Mouse (Mus musculus) heart, postnatal 14 days (tissue): ENCODE results near the gene Gm14085. TPM values are rescaled to one million over a fixed set of nuclear protein-coding genes. Genes with fewer than 3 reads are reported as not detected.
A peak's percentile ranks its signal among the peaks of the same experiment; 100 is the strongest.

ENCODE experiments used
- DNase-seq, 2 experiments: peaks; one replicate each; pipeline ENCODE4 v3.0.0; 2021 to 2022
- intact Hi-C: fragments of 180-260 bp; cut with DNase I; formaldehyde crosslinking; loops from one replicate; pipeline ENCODE4 v1.15.1; 2025
- total RNA-seq, 2 experiments: library from RNA; stranded (reverse); gene quantifications; 2 replicates each; pipeline ENCODE4 v1.2.3; 2021

The Gm14085 gene
- total RNA-seq, 2 experiments from 2014 or later, result 0.45 to 0.78 TPM

GRCm38 (mm10) chr2:122533378-122533777 lies 48.6 kb downstream of the Gm14085 start:
- intact Hi-C loops, result no loop called here
- DNase-seq, result peak in 1 of 2 experiments; percentile 3

- no peak for DNase-seq
- intact Hi-C loops, result no loop called here
Observed at GRCm38 (mm10) chr2:122534671-122535070, 49.9 kb downstream of the Gm14085 start.

GRCm38 (mm10) chr2:122558317-122558716 lies 73.6 kb downstream of the Gm14085 start:
- intact Hi-C loops, result loop anchor here (1.0 to 5.0 kb wide), 3 partner anchors 177 to 366 kb away; no protein-coding TSS in a partner anchor

GRCm38 (mm10) chr2:122561221-122561620 lies 76.5 kb downstream of the Gm14085 start:
- DNase-seq, result no peak
- intact Hi-C loops, result no loop called here

More at GRCm38 (mm10) chr2:122558317-122558716, 73.6 kb downstream of the Gm14085 start:
- peak; percentile 41 to 60 for DNase-seq

- intact Hi-C loops, result no loop called here
- no peak for DNase-seq
Observed at GRCm38 (mm10) chr2:122562251-122562650, 77.5 kb downstream of the Gm14085 start.

GRCm38 (mm10) chr2:122569439-122569838 lies 84.7 kb downstream of the Gm14085 start:
- intact Hi-C loops, result no loop called here
- DNase-seq, result peak; percentile 71 to 80

- DNase-seq, result no peak
- intact Hi-C loops, result loop anchor here (1.0 to 10.0 kb wide), 3 partner anchors 42 to 184 kb away; partner anchors contain the start of gene Gatm
Observed at GRCm38 (mm10) chr2:122570430-122570829, 85.7 kb downstream of the Gm14085 start.

- intact Hi-C loops, result loop anchor here (5.0 to 10.0 kb wide), 2 partner anchors 41 to 183 kb away; partner anchors contain the start of gene Gatm
- no peak for DNase-seq
Observed at GRCm38 (mm10) chr2:122571326-122571725, 86.6 kb downstream of the Gm14085 start.

GRCm38 (mm10) chr2:122572438-122572837 lies 87.7 kb downstream of the Gm14085 start:
- DNase-seq, result no peak
- intact Hi-C loops, result loop anchor here (5.0 to 10.0 kb wide), 2 partner anchors 40 to 182 kb away; partner anchors contain the start of gene Gatm

- peak; percentile 43 to 62 for DNase-seq
- intact Hi-C loops, result loop anchor here (5.0 to 10.0 kb wide), 2 partner anchors 179 to 193 kb away; no protein-coding TSS in a partner anchor
Observed at GRCm38 (mm10) chr2:122575470-122575869, 90.7 kb downstream of the Gm14085 start.

- intact Hi-C loops, result loop anchor here (5.0 to 10.0 kb wide), 2 partner anchors 179 to 194 kb away; no protein-coding TSS in a partner anchor
- no peak for DNase-seq
Observed at GRCm38 (mm10) chr2:122576295-122576694, 91.6 kb downstream of the Gm14085 start.

GRCm38 (mm10) chr2:122577316-122577715 lies 92.6 kb downstream of the Gm14085 start:
- no peak for DNase-seq
- intact Hi-C loops, result loop anchor here (5.0 to 10.0 kb wide), 2 partner anchors 177 to 195 kb away; no protein-coding TSS in a partner anchor

Other genes with a start within 250 kb of the Gm14085 start
- gene Duox2, start 186.5 kb upstream of the Gm14085 start, total RNA-seq, result under 1 TPM; 0.41 to 0.57 TPM
- under 1 TPM; 0.17 TPM for gene Duoxa2, start 186.0 kb upstream of the Gm14085 start, total RNA-seq
- gene Duoxa1, start 171.2 kb upstream of the Gm14085 start, total RNA-seq, result under 1 TPM; 0.19 to 0.56 TPM
- gene Duox1, start 169.3 kb upstream of the Gm14085 start, total RNA-seq, result under 1 TPM; 0.24 to 0.37 TPM
- 1 to 10 TPM; 4.9 to 6.2 TPM for gene Shf, start 115.8 kb upstream of the Gm14085 start, total RNA-seq
- gene Slc28a2, start 58.5 kb upstream of the Gm14085 start, total RNA-seq, result 10 to 100 TPM; 27.7 to 30.3 TPM
- 1 to 10 TPM; 5.3 to 6.3 TPM for gene Gatm, start 126.4 kb downstream of the Gm14085 start, total RNA-seq
- under 1 TPM in 1 of 2 experiments, not detected in 1; 0.46 TPM for gene AA467197, start 152.0 kb downstream of the Gm14085 start, total RNA-seq
- 10 to 100 TPM; 10.7 to 11.4 TPM for gene Slc30a4, start 217.7 kb downstream of the Gm14085 start, total RNA-seq